Mouse (Mus musculus) lung, embryonic 16.5 days (tissue): ENCODE data around the gene Fau. TPM values are rescaled to one million over a fixed set of nuclear protein-coding genes. Genes with fewer than 3 reads are reported as not detected.

Source experiments
- ATAC-seq: fragments of 200-750 bp; cut with Nextera tagmentation; 2 replicates; pipeline ENCODE4 v1.8.0; 2017; ENCODE audit warnings: low read depth, mild to moderate bottlenecking, moderate library complexity
- H3K27ac ChIP-seq: fragments of 300-500 bp; sonication (generic); 2 replicates; pipeline ENCODE4 v1.5.1; 2014; ENCODE audit warnings: mild to moderate bottlenecking, control low read depth, low read length
- H3K27me3 ChIP-seq: fragments of 300-500 bp; sonication (generic); 2 replicates; pipeline ENCODE4 v1.6.1; 2014; ENCODE audit warnings: low read depth, low read length, mixed read lengths; ENCODE audit not compliant: control insufficient read depth, insufficient read depth
- H3K36me3 ChIP-seq: fragments of 300-500 bp; sonication (generic); 2 replicates; pipeline ENCODE4 v1.6.1; 2014; ENCODE audit warnings: low read length; ENCODE audit not compliant: control insufficient read depth, insufficient read depth
- H3K4me1 ChIP-seq: fragments of 300-500 bp; sonication (generic); replicated peaks from 2 replicates; pipeline ENCODE4 v1.6.1; 2014; ENCODE audit warnings: low read length, mixed read lengths; ENCODE audit not compliant: control insufficient read depth, insufficient read depth
- H3K4me2 ChIP-seq: fragments of 300-500 bp; sonication (generic); 2 replicates; pipeline ENCODE4 v1.6.1; 2014; ENCODE audit warnings: low read depth, low read length, control low read depth
- H3K4me3 ChIP-seq: fragments of 300-500 bp; sonication (generic); 2 replicates; pipeline ENCODE4 v1.5.1; 2014; ENCODE audit warnings: mild to moderate bottlenecking, low read length, control low read depth
- H3K9ac ChIP-seq: fragments of 300-500 bp; sonication (generic); 2 replicates; pipeline ENCODE4 v1.6.1; 2014; ENCODE audit warnings: low read length, control low read depth
- H3K9me3 ChIP-seq: fragments of 300-500 bp; sonication (generic); 2 replicates; pipeline ENCODE4 v1.6.1; 2016; ENCODE audit warnings: low read length; ENCODE audit not compliant: control insufficient read depth
- WGBS: fragments of 180-500 bp; shearing (Covaris S2); extraction: QIAGEN DNeasy Blood & Tissue Kit; methylation state at CpG from one replicate; pipeline ENCODE4 v1.1.7; 2014; 5-methylcytosine and 5-hydroxymethylcytosine counted together
- polyA plus RNA-seq: library from polyadenylated mRNA; unstranded; fragments of >200 nt; fragmentation: Nextera tagmentation; extraction: Ambion mirVana; gene quantifications from 2 replicates; pipeline ENCODE4 v1.2.1, GENCODE M21; 2015

The Fau gene
- polyA plus RNA-seq, 1 experiment from 2014 or later, result 774 TPM

DNA sequence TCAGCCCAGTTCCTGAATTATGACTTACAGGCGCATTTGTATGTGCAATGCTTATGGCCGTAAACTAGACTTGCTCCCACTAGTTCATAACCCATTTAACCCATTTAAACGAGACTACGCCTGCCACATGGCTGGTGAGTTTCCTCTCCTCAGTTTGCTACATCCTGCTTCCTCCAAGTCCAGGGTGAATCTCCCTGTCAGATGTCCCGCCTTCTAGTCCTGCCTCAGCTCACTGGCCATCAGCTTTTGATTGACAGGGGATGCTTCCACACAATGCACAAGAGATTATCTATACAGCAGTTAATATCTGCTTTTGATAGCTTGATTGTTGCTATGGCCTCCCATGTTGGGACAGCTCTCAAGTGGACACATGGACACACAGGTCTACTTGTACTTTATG is 3.3 kb upstream of the Fau start:
- 74% methylated on average over 5 of the region's 5 CpGs for WGBS
- H3K9me3 ChIP-seq, result no peaks in the 10 kb centered on the region
- no peaks in the 10 kb centered on the region for H3K27me3 ChIP-seq
- ATAC-seq, result no peak
- H3K4me2 ChIP-seq, result no peak overlapping the region
- peaks cover 57% of the 10 kb centered on the region for H3K36me3 ChIP-seq
- H3K27ac ChIP-seq, result no peak overlapping the region
- H3K4me1 ChIP-seq, result peaks cover 14% of the 10 kb centered on the region
- H3K4me3 ChIP-seq, result no peak overlapping the region
- H3K9ac ChIP-seq, result no peak overlapping the region

DNA sequence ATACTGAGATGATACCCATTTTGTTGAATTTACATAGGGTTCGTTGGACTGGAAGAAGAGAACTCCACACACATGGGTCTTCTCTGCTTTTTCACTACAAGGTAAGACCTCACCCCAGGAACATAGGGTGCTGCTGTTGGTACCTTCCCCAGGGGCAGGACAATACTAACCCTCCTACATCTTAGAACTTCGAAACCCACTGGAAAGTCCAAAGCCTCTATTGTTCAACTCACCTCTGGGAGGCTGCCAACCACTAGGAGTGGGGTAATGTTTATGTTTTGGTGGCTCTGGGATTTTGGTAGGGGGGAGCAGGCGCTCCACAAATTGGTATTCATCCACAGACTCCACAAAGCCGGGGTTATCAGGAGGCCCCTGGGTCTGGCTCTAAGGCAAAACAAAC is 948 bp upstream of the Fau start:
- no peak overlapping the region for H3K27ac ChIP-seq
- no peaks in the 10 kb centered on the region for H3K27me3 ChIP-seq
- peaks cover 39% of the 10 kb centered on the region for H3K36me3 ChIP-seq
- ATAC-seq, result no peak
- H3K4me1 ChIP-seq, result peaks cover 14% of the 10 kb centered on the region
- H3K4me2 ChIP-seq, result peak overlapping the region; percentile 61
- no peaks in the 10 kb centered on the region for H3K9me3 ChIP-seq
- 42% methylated on average over 4 of the region's 4 CpGs for whole genome bisulfite sequencing
- H3K9ac ChIP-seq, result peak overlapping the region; percentile 89
- H3K4me3 ChIP-seq, result peak overlapping the region; percentile 86

DNA sequence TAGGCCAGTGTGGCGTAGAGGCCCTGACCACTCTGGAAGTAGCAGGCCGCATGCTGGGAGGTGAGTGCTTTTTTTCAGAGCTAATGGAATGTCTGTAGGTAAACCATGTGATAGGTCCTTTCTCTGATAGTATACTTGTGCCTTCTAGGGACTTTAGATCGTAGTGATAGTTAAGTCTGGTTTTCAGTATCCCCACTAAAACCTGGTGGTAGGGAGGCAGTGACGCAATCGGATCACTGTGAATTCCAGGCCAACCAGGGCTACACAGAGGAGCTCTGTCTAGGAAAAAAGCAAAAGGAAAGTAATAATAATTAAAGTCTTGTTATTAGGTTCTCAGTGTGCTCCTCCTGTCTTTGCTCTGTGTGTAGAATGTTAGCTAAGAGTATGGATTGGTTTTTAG is 869 bp downstream of the Fau start:
- Histone ChIP-seq H3K4me2 (peak overlapping the region; percentile 78), H3K4me3 (peak overlapping the region; percentile 86), H3K27ac (no peak overlapping the region), H3K36me3 (peaks cover 23% of the 10 kb centered on the region), H3K9ac (peak overlapping the region; percentile 92), H3K9me3 (no peaks in the 10 kb centered on the region), H3K27me3 (no peaks in the 10 kb centered on the region), H3K4me1 (peaks cover 24% of the 10 kb centered on the region)
- no peak for ATAC-seq
- WGBS, result 32% methylated on average over 4 of the region's 5 CpGs

- Histone ChIP-seq H3K9me3 (no peaks in the 10 kb centered on the region), H3K36me3 (peaks cover 19% of the 10 kb centered on the region), H3K9ac (no peak overlapping the region), H3K27ac (no peak overlapping the region), H3K27me3 (no peaks in the 10 kb centered on the region), H3K4me3 (peak overlapping the region; percentile 86), H3K4me1 (peaks cover 24% of the 10 kb centered on the region), H3K4me2 (peak overlapping the region; percentile 78)
- 76% methylated on average over 5 of the region's 5 CpGs for WGBS
- no peak for ATAC-seq
Observed at GRCm38 (mm10) chr19:6058966-6059365, 1.3 kb downstream of the Fau start.

- Histone ChIP-seq H3K36me3 (0 out of 2 replicates have a peak, but pooled peaks cover 9% of the 10 kb centered on the region), H3K9ac (peak within 1 kb of the TSS; percentile 93), H3K27ac (peak within 1 kb of the TSS; percentile 88), H3K27me3 (no peaks in the 10 kb centered on the region), H3K4me1 (peaks cover 24% of the 10 kb centered on the region), H3K4me2 (peak within 1 kb of the TSS; percentile 83), H3K9me3 (no peaks in the 10 kb centered on the region), H3K4me3 (peak within 1 kb of the TSS; percentile 89)
- peak; percentile 76 for ATAC-seq
- under 1% methylated on average over 58 of the region's 58 CpGs for WGBS
Observed at GRCm38 (mm10) chr19:6061021-6061533, 3.4 kb downstream of the Fau start, which contains the start of gene Znhit2. Znhit2 (plus strand) TSS chr19:6061192.

DNA sequence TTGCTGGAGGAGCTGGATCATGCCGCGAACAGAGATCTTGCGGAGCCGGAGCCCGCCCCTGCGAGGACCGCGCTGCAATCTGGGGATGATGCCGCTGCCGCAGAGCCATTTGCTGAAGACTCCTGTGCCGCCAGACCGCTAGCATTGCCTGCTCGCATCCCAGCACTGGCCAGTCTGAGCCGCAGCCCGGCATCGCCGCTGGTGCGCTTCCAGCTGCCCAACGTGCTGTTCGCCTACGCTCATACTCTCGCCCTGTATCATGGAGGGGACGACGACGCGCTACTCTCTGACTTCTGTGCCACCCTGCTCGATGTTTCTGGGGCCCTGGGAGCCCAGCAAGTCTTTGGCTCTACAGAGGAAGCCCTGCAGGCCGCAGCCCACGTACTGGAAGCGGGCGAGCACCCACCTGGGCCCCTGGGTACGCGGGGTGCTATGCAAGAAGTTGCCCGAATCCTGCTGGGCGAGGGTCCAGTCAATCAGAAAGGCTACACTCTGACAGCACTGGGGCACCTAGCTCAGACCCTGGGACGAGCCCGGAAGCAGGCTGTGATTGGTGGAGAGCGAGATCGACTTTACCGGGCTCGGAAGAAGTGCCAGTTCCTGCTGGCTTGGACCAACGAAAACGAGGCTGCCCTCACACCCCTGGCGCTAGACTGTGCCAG is 4.1 kb downstream of the Fau start:
- H3K4me3 ChIP-seq, result peak overlapping the region; percentile 89
- H3K27me3 ChIP-seq, result no peaks in the 10 kb centered on the region
- H3K4me1 ChIP-seq, result peaks cover 22% of the 10 kb centered on the region
- WGBS, result under 1% methylated on average over 44 of the region's 44 CpGs
- peak overlapping the region; percentile 88 for H3K27ac ChIP-seq
- H3K36me3 ChIP-seq, result 0 out of 2 replicates have a peak, but pooled peaks cover 9% of the 10 kb centered on the region
- H3K9ac ChIP-seq, result peak overlapping the region; percentile 93
- H3K9me3 ChIP-seq, result no peaks in the 10 kb centered on the region
- peak overlapping the region; percentile 83 for H3K4me2 ChIP-seq
- ATAC-seq, result no peak

- H3K9ac ChIP-seq, result peak overlapping the region; percentile 93
- H3K4me1 ChIP-seq, result peaks cover 27% of the 10 kb centered on the region
- no peak overlapping the region for H3K27ac ChIP-seq
- 0 out of 2 replicates have a peak, but pooled peaks cover 9% of the 10 kb centered on the region for H3K36me3 ChIP-seq
- H3K4me2 ChIP-seq, result peak overlapping the region; percentile 83
- H3K27me3 ChIP-seq, result no peaks in the 10 kb centered on the region
- ATAC-seq, result no peak
- peak overlapping the region; percentile 89 for H3K4me3 ChIP-seq
- no peaks in the 10 kb centered on the region for H3K9me3 ChIP-seq
- 41% methylated on average over 5 of the region's 5 CpGs for WGBS
Observed at GRCm38 (mm10) chr19:6062418-6062817, 4.8 kb downstream of the Fau start.

- H3K27ac ChIP-seq, result no peak overlapping the region
- peaks cover 31% of the 10 kb centered on the region for H3K4me1 ChIP-seq
- no peak overlapping the region for H3K9ac ChIP-seq
- 93% methylated on average over 6 of the region's 6 CpGs for WGBS
- H3K27me3 ChIP-seq, result no peaks in the 10 kb centered on the region
- 0 out of 2 replicates have a peak, but pooled peaks cover 9% of the 10 kb centered on the region for H3K36me3 ChIP-seq
- no peak overlapping the region for H3K4me3 ChIP-seq
- H3K4me2 ChIP-seq, result no peak overlapping the region
- no peak for ATAC-seq
- H3K9me3 ChIP-seq, result no peaks in the 10 kb centered on the region
Observed at GRCm38 (mm10) chr19:6063081-6063480, 5.4 kb downstream of the Fau start.

- Histone ChIP-seq H3K9ac (peak overlapping the region; percentile 64), H3K27ac (no peak overlapping the region)
- 29% methylated on average over 5 of the region's 5 CpGs for WGBS
Observed at GRCm38 (mm10) chr19:6066571-6066970, 8.9 kb downstream of the Fau start.

More at GRCm38 (mm10) chr19:6066571-6066970, 8.9 kb downstream of the Fau start:
- ATAC-seq, result no peak
- Histone ChIP-seq H3K27me3 (no peaks in the 10 kb centered on the region), H3K36me3 (peaks cover 15% of the 10 kb centered on the region), H3K4me2 (peak overlapping the region; percentile 93), H3K4me1 (peaks cover 27% of the 10 kb centered on the region), H3K9me3 (no peaks in the 10 kb centered on the region), H3K4me3 (peak overlapping the region; percentile 49)
